Mouse (Mus musculus): Measurements from ENCODE around the gene Slc25a51.

DNA sequence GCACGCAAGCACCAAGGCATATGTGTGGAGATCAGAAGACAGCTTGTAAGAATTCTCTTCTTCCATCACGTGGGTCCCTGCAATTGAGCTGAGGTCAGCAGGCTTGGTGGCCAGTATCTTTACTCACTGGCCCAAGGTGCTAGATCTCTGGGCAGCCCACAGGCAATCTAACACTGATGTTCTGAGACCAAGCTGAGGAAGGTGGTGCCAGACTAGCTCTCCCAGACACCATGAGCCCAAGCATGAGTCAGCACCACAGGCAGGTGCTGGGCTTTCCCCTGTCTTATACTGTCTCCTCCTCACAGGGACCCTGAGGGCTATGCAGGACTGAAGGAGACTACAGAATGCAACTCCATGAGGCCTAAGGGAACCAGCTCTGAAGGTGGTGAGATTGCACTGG is 49.0 kb upstream of the Slc25a51 start:
- TF ChIP-seq POLR2A (IDR thresholded peaks at IDR 0.05; ENCODE audit: low read depth, low read length), result no peak
- no peak for TF ChIP-seq CTCF (IDR thresholded peaks at IDR 0.05; ENCODE audit: extremely low read depth, insufficient read length, insufficient replicate concordance, low read depth, low read length)

Data from small intestine, adult 2 months (tissue).